Mouse (Mus musculus) kidney, postnatal 36 days (tissue): ENCODE data around the gene Map1a.

Experiments used
- DNase-seq, 2 experiments: peaks; one replicate each; pipeline ENCODE4 v3.0.0; 2021 to 2022; ENCODE audit warnings: mixed read lengths in 2 of 2

Gene Map1a

DNA sequence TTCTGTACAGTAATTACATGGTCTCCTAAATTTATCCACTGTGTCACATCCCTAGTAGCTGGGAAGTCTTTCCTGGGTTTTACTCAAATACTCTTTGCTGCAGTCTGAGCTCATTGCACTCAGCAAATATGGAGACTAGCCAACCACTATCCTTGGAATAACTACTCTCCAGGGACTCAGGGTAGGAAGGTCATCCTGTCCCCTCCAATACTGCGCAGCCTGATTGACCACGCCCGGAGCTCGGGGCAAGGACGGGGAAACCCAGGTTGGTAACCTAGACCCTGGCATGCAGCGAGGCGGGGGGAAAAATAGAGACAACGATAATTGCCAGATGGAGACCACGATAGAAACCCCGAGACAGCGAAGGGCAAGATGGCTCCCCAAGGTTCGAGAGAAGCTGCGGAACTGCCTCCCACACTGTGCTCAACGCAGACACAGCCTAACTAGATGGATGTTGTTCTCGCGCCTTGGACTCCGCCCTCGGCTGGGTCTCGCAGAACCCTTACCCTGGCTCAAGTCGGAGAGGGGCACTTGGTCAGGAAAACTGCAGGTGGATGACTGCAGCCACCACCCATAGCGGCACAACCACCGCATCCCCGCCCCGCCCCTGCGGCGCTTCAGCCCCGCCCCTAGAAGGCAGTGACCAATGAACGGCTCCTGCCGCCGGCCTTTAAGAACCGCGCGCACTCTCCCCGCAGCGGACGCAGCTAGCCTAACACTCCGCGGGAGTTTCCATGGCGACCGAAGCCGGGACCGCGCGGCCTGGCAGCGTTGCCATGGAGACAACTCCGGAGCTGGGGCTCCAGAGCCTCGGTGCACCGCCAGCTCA lies at the start of gene Map1a:
Gene Map1a (plus strand): TSS at position 700 of the 829 bp plus-strand sequence.
- DNase-seq, result peak; percentile 93 to 94

DNA sequence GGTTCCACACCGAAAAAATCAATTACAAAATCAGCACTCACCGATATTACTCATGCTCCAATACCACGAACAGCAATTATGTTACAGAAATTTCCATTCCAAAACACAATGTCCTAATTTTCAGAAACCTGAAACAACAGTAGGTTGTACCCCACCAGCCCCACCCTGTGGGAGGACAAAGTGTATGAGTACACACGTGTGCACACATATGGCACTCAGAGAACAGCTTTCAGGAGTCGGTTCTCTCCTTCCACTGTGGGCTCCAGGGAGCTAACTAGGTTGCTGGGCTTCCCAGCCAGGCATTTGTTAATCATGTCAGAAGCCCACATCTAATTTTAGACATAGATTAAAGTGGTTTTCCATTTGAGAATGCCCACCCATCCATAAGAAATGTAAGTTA lies 45.3 kb upstream of the Map1a start:
- DNase-seq, result no peak

DNA sequence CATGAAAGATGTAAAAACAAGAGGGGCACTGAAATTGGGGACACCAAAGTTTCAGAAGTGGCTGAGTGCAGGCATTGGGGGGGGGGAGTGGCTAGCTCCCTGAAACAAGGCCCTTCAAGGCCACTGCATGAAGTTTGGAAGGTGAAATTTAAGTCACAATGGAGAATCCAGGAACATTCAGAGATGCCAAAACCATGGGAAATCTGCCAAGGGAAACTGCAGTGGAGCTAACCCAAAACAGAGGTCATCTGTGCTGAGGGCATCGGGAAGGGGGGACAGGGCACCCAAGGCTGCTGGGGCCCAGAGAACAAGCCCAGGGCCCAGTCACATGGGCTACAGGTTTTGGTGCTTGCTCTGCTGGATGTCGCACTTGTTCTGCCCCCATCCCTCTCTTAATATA lies 39.6 kb upstream of the Map1a start:
- DNase-seq, result no peak

DNA sequence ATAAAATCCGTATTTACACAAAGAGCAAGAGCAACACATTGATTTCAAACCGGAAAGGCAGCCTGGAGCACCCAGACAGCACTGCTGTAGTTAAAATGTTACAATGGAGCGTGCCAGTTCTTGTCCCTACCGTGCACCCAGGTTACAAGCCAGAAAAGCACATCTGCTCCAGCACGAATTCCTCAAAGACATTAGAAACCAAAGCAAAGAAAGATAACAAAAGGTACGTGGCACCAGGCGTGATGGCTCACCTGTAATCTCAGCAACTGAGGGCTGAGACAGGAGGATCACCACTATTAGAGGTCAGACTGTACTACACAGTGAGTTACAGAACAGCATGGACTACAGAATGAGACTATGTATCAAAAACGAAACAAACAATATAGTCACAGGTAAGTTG lies 21.0 kb upstream of the Map1a start:
- peak in 1 of 2 experiments; percentile 5 for DNase-seq

DNA sequence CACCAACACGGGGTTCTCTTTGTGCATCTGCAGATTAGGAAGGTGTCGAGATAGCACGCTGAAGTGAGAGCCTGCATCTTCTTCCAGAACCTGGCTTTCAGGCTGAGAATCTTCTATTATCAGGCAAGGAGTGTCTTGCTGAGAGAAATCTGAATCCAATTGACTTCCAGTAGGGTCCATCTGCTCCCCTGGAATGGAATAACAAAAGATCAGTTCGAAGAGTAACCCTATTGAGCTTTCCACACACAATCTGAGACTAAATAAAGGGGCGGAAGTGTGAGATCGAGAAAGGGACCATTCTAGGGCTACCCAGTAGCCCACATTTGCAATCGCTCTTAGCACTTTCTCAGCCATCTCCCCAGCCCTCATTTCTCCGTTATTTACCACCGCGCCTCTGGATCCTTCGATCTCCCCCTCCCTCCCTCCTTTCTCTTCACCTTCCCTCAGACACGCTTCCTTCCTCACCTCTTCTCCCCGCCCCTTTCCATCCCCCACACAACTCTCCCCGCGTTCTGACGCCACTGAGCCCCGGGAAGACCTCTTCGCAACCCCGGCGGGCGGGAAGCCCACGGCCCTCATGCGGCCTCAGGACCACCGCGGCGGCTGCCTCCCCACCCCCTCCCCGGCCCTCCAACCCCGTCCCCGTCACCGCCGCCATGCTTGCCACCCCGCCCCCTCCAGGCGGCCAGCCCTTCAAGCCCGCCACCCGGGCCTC lies 18.7 kb upstream of the Map1a start:
- no peak for DNase-seq

DNA sequence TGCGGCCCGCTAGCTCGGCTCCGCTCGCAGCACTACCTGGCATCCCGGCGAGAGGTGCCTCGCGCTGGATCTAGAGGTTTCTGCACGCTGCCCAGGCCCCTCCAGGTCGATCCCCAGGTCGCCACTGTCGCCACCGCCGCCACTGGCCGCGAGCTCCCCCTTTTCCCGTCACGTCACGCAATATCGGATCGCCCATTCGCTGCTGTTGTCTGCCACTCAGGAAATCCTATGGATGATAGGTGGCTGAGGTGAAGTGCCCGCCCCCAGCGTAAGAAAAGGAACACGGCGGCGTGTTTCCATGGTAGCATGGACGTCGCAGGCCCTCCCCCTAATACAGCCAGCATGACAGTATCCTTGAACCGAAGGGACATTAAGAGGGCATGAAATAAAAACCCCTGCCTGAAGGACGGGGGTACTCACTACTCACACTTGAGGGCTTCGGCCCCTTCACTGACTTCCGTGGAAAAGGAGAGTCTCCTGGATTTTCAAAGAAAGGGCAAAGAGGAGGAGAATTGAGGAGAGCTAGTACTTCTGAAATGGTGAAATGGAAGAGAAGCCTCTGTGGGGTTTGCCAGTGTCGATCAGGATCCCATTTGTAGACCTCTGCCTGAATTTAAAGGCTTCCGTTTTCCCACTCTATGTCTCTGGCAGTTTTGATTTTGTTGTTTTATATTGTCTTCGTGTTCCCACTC lies 18.0 kb upstream of the Map1a start, which contains the start of gene Trp53bp1:
Gene Trp53bp1 (minus strand): TSS at position 172 of the 692 bp plus-strand sequence.
- DNase-seq, result peak; percentile 97

DNA sequence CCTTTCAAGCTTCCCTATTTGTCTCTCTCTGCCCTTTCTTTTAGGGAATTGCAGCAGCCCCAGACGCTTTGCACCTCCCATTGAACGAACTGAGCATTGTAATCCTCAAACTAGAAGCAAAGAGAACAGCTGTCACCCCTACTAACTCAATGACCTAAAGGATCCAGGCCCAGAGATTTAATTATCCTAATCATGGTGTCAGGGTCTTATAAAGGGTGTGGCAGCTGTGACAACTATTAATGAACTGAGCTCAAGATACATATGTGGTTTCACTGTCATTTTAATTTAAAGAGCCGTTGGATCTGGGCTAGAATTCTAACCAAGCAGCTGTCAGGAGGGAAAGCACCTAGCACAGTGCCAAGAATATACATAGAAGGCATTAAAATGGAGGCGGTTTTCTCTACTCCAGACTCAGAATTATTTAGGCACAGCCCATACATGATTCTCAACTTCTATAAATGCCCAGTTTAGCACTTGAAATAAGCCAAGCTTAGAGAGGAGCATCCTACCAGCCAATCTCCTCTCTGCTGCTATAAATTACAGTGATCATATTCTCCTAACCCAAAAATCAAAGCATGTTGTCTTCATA lies 17.4 kb upstream of the Map1a start:
- no peak for DNase-seq

DNA sequence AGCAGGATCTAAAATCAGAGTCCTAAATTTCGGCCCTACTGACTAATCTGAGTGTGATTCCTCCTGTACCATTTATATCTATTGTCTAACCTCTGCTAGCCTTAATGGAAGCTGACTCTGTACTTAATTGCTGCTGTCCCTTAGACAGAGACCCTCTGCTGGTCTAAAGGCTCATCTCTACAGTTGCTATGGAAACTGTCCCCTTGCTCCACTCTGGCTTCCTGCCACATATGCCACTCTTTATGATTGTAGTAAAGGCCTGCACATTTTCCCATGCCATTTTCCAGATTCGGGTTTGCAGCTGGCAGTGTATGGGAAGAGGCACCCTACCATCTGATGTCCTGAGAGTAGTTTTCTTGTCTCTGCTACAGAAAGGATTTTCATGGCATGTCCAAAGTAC lies 1.6 kb upstream of the Map1a start:
- DNase-seq, result no peak

DNA sequence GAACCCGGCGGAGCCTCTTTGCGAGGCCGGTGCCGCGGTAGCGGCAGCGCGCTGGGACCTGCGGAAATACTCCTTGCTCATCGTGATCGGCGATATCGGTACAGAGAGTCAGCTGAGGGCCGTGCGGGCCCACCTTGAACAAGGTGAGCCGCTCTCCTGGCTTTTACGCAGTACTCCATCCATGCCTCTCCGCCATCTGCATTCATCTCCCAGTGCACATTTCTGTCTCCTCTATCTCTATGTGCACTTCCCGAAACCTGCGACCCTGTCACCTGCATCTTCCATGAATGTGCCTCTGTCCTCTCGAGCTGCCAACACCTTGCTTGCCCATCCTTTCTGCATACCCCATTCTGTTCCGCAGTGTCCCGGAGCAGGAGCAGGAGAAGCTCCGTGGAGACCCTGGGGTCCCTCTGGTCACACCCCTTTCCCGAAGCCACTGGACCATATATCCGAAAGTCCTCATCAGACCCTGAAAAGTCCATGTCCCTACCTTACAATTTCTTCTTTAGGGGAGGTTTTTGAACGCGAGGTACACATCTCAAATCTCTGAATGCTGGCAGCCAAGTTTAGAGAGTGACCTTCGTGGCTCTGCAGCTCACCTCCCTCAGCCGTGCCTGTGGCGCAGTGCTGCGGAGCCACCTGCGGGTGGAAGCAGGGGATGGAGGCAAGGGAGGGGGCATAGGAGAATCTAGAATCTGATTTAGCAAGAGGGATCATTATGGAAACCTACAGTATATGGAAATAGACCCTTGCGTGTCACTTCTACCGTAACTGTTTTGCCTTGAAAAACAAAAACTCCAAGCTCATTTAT lies 535 bp downstream of the Map1a start:
- DNase-seq, result peak in 1 of 2 experiments; percentile 22

DNA sequence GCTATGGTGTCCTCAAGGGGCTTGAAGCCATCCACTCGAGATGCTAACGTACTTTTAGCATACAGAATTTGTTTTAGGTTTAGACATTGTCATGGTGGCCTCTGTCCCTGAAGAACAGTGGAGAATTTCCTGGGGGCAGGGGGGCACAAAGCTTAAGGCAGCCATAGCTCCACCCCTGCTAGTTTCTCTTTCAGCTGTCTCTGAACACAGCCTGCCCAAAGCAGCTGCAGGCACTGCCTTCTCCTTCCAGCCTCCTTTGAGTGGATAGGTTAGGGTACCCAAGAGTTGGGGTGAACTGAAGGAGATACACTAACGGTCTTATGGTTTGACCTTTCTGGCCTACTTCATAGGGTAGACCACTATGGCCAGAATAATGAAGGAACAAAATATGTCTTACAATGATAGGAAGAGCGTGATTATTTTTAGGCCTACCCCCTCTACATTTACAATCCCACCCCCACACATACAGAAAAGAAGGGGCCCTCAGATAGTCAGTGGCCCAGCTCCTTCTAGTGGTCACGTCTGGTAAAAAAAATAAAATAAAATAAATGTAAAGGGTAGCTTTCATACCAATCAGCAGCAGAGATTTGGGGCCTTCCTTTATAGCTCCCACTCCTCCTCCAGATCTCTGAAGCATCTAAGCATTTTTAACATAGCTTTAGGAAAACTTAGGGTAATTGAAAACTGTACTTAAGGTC lies 3.1 kb downstream of the Map1a start:
- DNase-seq, result no peak

DNA sequence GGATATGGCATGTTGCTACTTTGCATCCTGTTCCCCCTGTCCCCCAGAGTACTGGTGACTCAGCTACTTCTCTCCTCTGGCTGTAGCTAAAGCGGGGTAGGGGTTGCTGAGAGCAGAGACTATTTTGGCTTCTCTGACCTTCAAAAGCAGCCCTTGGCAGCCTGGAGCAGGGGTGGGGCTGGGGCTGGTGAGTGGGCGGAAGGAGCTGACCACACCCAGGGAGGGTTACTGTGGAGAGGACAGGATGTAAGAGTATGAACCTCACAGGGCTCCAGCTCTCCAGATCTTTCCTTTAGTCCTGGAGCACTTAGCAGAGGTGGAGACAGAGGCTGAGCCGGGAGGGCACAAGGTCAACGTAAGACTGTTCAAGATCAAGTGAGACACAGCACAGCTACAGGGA lies 4.8 kb downstream of the Map1a start:
- peak; percentile 40 to 52 for DNase-seq

DNA sequence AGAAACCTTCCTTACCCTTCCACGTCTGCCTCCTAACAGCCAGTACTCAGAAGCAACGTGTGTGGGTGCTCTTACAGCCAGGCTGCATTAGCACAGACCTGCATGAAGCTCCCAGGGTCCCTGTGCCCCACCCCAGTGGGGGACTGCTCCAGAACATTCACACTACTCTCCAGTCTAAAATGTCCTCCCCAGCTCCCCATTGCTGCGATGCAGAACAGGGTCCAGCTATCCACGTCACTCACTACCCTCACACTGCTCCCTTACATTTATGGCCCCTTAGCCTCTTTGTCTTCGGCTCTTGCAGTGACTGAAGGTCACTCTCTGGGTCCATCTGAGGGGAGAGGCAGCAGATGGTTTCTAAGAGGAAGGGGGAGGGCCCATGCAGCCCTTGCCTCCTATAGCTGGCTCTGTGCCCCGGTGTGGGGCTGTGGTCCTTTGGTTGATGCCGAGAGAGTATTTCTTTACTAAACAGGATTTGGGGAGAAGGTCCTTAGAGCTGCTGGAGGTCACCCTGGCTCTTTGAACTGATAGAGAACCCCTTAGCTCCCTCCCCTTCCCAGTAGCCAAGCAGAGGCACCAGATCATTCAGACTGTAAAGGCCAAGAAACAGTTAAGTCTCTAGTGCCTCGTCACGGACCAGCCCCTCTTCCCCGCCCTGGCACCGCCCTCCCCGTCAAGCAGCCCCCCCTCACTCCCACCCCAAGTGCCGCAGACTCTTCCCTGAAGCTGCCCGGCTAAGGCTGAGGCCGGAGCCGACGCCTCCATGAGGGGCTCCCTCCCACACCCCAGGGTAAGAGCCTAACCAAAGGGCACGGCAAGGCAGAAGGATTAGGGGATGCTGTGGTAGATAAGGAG lies 5.6 kb downstream of the Map1a start:
- DNase-seq, result peak in 1 of 2 experiments; percentile 32

DNA sequence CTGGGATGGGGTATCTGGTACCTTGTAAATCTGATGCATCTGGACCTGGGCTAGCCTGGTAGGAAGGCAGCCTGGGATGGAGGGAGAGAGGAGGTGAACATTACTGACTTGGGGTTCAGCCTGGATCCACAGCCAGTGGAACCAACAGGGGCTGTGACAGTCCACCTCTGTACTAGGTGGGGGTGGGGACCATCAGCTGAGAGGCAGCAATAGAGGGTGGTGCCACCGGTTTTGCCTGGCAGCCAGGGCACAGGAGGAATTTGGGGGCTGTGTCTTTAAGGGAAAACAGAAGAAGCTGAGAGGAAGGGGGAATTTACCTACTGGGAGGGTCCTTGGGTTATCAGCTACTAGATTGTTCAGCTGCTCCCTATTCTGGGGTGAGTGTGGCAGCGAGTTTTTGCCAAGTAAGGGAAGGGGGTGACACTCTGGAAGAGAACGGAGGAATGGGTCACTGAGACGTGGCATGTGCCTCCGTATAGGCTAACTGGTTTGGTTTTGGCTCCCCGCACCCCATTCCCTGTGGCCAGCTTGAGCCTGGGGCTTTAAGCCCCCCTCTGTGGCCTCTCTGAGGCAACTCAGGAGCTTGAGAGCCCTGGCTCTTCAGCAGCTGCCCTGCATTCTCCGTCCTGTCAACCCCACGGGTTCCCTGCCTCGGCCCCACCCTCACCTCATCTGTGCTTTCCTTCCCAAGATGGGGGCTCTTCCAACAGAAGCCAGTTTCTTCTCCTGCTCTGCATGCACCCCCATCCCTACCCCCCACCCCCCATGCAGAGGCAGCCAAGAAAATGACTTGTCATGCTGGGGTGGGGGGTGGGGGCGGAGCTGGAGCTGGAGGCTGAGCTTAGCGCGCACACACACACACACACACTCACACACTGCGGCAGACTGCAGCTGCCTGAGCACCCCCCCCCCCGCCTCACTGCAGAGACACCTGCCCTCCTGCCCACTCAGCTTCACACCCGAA lies 6.5 kb downstream of the Map1a start:
- no peak for DNase-seq

DNA sequence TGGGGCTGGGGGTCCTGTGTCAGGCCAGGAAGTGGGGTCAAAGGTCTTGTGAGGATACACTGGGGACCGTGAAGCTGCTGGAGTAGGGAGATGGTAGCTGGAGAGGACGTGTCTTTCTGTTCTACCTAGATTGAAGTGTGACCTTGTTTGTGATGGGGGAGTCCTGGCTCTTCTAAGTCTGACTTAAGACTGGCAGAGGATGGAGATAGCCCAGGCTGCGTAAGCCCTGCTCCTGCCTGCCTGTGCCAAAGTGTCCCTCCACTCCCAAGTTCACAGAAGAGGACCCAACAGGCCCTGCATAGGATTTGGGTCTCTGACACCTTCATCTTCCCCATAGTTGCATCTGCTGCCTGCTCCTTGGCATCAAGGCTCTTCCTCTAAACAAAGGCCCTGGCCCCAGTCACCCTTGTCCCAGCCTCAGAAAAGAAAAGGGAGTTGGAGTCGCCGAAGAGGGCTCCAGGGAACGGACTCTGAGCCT lies 7.4 kb downstream of the Map1a start:
- no peak for DNase-seq

DNA sequence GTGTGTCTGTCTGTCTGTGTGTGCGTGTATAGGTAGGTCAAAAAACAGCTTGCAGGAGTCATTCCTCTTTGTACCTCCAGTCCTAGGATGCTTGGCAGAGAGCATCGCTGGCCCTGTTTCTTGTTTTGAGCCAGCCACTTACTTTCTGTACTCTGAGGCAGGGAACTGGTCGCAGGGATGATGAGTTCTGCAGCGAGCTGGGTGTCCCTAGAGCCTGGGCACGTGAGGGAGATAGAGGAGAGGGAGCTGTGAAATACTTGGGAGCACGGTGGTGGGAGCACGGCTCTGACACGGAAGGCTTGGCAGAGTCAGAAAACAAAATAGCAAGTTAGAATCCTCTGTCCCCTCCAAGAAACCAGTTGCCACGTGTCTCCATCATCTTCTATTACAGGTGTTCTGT lies 8.3 kb downstream of the Map1a start:
- DNase-seq, result no peak

DNA sequence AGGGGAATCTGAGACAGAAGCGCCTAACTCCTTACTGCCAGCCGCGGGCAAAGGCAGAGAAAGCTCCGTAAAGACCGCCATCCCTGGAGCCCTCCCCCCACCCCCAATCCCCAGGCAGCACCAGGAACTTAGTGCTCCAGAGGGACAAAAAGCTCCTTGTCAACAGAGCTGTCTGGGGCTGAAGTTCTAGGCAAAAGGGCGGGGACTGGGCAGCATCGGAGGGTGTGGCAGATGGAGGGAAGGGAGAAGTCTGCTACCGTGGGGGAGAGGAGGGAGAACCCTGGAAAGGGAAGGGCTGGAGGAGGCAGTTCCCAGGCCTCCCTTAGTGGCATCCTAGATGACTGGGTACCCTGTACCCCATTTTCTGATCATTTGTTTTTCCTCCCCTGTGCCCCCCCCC lies 8.7 kb downstream of the Map1a start:
- no peak for DNase-seq

DNA sequence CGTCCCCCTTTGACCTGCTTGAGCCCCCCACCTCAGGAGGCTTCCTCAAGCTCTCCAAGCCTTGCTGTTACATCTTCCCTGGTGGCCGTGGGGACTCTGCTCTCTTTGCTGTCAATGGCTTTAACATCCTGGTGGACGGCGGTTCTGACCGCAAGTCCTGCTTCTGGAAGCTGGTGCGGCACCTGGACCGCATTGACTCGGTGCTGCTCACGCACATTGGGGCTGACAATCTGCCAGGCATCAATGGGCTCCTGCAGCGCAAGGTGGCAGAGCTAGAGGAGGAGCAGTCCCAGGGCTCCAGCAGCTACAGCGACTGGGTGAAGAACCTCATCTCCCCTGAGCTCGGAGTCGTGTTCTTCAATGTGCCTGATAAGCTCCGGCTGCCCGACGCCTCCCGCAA lies 10.1 kb downstream of the Map1a start:
- DNase-seq, result no peak

DNA sequence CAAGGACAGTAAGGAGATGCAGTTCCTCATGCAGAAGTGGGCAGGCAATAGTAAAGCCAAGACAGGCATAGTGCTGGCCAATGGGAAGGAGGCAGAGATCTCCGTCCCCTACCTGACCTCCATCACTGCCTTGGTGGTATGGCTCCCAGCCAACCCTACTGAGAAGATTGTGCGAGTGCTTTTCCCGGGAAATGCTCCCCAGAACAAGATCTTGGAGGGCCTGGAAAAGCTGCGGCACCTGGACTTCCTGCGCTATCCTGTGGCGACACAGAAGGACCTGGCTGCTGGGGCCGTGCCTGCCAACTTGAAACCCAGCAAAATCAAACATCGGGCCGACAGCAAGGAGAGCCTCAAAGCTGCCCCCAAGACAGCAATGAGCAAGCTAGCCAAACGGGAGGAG lies 10.6 kb downstream of the Map1a start:
- no peak for DNase-seq

DNA sequence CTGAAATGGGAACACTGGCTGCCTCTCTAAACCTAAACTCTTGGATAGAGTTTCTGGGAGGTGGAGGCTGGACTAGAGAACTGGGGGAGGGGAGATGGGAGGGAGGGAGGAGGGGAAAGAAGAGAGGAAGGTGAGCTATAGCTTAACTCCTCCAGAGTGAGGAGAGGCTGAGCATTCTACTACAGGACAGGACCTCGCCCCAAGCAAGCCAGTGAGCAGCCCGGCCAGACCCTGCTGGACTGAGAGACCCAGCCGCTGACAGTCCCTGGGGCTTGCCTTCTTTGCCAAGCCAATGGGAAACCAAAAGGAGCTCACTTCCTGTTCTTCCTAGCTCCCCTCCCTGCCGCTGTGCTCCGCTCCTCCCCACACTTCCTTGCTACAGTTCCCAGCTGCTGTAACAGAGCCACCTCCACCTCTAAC lies 19.6 kb downstream of the Map1a start:
- peak; percentile 54 to 56 for DNase-seq
